Mouse (Mus musculus) mature B cell (primary cell): ENCODE measurements around the gene Cabin1.

ENCODE experiments used
- in situ Hi-C: fragments of 300-500 bp; cut with MboI; formaldehyde crosslinking; loops from 2 replicates; pipeline ENCODE4 v1.14.3; 2019

The Cabin1 gene

DNA sequence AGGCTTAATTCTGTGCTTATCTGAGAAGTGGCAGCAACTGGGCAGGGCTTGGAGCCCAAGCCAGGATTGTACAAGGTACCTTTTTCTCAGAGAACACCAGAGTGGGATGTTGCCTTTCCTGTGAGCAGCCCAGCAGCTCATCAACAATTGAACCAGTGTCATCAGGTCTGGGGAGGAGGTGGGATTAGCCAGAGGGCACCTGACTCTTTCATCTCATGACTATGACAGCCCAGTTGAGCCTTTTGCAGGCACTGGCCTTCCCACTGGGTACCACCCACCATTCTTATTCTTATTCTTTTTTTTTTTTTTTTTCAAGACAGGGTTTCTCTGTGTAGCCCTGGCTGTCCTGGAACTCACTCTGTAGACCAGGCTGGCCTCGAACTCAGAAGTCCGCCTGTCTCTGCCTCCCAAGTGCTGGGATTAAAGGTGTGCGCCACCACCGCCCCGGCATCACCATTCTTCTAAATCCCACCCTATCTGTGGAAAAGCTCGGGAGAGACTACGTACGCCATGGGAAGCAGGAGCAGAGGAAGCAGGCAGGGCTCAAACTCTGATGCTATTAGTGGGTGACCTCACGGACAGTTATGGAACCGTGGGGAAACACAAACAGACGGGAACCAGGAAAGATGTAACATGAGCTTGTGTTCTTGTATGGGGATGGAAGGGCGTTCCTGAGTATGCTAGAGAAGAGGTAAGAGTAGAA is 127.9 kb downstream of the Cabin1 start:
- in situ Hi-C loops: loop anchor here (5.0 kb wide), 1 partner anchor 49 kb away; the partner anchor contains the start of gene Ggt5

DNA sequence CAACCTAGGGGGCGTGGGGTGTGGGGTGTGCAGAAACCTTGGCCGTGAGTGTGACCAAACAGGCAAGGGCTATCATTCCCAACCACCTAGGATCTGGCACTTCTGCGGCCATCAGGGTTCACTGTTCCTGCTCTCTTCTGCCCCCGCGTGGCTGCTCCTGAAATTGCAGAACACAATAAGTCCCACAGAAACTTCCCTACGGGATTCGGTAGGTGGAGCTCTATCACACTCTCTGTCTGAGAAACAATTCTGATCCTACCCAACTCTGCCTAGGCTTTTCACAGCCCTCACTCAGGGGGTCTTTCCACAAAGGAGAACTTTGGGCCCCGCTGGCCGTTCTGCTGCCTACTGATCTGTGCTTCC is 128.5 kb downstream of the Cabin1 start:
- in situ Hi-C loops: loop anchor here (5.0 kb wide), 1 partner anchor 48 kb away; the partner anchor contains the start of gene Ggt5

DNA sequence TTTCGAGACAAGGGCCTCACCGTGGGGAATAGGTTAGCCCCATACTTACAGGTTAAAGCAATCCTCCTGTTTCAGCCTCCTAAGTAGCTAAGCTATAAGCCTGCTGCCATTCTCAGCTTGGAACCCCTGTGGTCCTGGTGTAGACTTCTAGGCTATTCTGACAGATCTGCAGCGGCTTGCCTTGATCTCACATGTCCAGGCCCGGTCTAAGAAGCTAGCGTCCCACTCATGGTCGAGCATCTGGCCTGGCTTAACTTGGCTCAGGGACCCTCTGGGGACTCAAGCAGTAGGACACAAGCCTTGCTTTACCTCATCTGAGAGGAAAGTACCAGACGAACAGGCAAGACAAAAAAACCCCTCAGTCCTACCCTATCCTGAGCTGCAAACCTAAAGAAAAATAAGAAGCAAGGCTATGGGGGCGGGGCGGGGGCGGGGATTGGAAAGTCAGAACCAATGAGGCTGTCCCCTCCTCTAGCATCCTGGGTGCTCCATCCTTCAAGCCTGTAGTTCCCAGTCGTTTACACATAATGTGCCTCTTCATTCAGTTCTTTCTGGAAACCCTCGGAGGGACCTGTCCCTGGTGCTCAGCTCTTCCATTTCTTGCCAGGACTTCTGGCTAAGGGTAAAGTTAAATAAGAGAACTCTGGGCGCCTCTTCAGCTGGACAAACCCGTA is 129.0 kb downstream of the Cabin1 start:
- in situ Hi-C loops: loop anchor here (5.0 kb wide), 1 partner anchor 48 kb away; the partner anchor contains the start of gene Ggt5

DNA sequence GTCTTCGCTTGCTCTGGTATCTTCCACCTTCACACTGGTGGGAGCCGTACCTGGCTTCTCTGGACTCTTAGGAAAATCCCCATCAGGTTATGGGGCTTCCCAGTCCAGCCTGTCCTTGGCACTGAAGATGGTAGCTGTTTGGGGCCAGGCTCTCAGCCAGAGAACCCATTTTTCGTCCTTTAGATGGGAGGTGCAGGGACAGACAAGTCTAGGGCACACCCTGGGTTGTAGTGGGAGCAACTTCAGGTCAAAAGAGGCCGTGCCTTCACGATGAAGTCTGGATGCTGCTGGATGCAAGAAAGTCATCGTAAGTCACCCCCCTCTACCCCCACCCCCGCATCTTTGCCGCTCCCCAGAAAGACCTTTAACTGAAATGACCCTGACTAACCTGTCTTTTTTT is 129.5 kb downstream of the Cabin1 start:
- in situ Hi-C loops: loop anchor here (5.0 kb wide), 1 partner anchor 47 kb away; the partner anchor contains the start of gene Ggt5

DNA sequence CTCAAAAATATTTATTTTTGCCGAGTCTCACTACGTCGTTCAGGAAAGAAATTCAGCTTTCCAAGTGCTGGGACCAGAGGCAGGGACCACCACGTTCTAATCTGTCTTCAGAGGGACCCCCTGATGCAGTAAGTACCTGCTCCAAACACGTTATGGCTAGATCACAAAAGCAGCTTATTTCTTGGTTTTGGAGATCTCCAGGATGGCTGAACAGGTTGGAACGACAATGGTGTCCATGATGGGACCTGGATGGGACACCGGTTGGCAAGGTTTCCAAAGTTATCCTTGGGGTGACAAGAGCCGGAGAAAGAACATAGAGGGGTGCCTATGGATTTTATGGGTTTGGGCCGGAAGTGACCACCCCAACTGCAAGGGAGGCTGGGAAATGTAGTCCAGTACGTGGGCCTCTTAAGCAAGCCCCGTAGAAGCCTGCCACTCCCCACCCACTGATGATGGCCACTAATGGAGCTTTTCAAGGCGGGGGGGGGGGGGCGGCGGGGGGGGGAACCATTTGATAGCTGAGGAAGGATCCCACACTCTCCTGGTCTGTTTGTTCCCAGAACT is 130.5 kb downstream of the Cabin1 start:
- in situ Hi-C loops: no loop called here

DNA sequence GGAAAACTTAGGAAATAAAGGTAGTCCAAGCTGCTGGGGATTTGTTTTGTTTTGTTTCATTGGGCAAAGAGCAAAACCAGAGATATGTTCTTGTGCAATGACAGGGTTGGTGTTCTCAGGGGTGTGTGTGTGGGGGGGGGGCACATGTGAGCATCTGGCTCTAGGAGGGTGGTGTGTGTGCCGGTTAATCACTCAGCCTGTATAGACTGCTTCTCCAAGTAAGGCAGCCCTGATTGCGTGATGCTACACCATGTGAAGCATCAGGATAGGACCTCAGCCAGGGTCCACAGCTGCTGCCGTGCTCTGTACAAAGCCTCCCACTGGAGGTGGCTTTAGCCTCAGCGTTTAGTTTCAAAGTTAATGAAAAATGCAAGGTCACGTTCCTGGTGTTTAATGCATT is 131.1 kb downstream of the Cabin1 start:
- in situ Hi-C loops: no loop called here

DNA sequence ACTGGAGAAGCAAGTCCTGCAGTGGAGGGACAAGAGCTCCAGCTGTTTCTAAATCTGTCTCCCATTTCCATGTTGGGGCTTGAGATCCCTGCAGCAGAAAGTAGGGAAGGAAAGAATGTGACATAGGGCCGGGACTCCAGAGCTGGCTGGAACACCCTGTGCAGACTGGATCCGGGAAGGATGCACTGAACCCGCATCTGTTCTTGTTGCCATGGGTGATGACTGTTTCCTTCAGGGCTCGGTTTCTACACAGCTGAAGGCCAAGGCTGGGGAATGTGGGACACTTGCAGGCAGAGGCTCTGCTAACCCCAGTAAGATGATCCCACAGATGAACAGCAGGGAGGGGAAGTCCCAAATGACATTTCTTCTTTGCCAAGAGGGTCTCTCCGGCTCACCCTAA is 131.5 kb downstream of the Cabin1 start:
- in situ Hi-C loops: no loop called here

DNA sequence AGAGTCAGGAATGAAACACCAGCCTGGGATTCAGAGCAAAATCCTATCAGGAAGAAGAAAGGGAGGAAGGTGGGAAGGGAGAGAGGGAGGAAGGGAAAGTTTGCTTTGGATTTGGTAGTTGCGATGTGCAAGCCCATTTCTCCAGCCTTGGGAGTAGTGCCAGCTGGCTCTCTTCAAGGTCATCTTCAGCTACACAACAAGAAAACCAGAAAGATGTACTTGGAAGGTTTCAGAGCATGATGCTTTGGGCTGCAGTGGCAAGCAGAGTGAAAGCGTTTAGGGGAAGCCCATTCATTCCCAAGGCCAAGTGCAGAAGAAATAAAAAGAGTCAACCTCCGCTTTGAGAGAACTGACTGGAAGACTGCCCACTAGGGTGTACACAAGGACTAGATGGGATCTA is 136.7 kb downstream of the Cabin1 start:
- in situ Hi-C loops: no loop called here

DNA sequence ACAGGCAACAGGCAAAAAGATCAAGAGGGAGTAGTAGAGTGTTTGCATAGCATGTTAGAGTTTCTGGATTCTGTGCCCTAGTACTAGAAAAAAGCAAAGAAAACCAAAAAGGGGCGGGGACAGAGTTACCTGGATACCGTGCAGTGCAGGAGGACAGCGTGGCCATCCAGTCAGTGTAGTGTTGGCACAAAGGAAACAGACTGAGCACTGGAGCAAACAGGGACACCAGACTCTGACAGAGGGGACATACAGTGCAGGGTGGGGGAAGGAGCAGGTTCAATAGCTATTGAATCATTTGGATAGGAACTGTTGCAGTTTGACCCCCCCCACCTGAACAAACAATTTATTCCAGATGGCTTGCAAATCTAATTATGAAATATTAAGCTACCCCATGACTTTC is 137.2 kb downstream of the Cabin1 start:
- in situ Hi-C loops: no loop called here

DNA sequence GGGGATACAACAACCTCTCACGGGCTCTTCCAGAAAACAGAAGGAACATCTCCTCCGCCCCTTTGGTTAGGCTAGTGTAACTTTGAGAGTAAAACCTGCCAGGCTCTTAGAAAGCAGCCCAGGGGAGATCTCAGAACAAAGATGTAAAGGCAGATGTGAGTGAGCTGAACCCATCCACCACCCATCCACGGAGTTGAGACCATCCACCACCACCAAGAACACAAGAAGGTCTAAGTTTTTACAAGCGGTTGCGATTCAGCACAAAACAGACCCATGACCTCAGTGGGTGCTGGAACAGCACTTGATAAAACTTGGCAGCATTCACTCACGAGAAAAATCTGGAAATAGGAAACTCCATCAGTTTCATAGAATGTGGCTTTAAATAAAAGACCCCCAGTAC is 138.2 kb downstream of the Cabin1 start:
- in situ Hi-C loops: no loop called here

DNA sequence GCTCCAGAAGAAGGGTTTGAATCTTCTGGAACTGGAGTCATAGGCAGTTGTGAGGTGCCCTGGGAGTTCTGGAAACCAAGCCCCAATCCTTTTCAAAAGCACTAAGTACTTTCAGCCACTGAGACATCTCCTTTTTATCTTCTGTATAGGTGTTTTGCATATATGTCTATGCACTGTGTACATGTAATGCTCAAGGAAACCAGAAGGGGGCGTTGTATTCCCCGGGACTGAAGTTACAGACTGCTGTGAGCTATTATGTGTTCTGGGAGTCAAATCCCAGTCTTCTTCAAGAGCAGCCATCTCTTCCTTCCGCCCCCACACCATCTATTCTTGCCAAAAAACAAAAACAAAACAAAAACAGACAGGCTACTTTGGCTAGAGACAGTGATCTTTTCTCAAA is 143.3 kb downstream of the Cabin1 start:
- in situ Hi-C loops: no loop called here

DNA sequence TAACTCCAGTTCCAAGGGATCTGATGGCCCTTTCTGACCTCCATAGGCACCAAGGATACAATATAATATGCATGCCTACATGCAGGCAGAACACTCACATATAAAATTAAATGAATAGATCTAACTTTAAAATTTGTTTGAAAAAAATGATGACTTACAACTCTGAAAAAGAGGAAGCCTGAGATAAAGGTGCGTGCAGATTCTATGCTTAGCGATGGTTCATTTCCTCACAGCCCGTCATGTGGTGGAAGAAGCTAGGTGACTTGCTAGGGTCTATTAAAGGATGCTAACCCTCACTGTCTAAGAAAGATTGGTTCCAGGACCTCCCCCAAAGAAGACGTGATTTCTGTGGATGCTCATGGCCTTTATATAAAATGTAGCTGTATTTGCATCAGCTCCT is 148.1 kb downstream of the Cabin1 start:
- in situ Hi-C loops: no loop called here

DNA sequence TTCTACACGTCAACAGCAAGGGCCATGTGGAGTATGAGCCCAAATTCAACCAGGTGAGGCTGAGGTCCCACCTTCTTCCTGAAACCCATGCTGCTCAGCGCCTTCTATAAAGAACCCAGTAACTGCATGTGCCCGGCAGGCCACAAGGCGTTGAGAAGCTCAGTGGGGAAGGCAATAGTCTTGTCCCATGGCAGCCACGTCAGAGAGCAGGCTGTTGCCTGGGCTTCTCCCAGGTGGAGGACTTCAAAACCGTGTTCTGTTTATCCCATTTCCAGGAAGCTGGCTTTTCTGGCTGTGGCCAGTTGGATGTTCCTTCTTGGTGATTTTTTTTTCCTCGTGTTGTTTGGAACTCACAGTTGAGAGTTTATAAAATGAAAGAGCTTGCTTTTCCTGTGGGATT is 153.7 kb downstream of the Cabin1 start:
- in situ Hi-C loops: no loop called here

DNA sequence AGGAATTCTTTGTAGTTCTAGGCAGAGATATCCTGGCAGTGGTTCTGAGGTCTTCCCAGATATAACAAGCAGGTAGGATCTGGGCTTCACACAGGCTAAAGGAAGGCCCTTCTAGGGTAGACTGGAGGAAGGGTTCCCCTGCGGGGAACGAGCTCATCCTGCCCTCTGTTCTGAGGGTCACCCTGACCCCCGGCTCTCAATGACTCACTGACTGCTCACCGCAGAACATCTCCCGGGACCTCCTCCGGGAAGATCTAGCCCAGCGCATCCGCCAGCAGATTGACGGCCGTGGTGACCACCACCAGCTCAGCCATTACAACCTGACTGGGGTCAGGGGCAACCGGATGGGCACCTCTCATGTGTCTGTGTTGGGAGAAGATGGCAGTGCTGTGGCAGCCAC is 155.2 kb downstream of the Cabin1 start:
- in situ Hi-C loops: no loop called here

DNA sequence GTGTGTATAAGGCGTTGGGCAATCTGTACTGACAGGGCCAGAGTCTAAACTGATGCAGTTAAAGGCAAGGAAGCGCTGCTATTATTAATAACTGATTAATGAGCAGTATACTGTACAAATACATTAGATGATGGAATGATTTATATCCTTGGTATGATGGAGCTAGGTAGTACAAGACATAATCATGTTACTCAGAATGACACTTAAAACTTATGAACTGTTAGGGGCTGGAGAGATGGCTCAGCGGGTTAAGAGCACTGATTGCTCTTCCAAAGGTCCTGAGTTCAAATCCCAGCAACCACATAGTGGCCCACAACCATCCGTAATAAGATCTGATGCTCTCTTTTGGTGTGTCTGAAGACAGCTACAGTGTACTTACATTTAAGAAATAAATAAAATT is 156.9 kb downstream of the Cabin1 start:
- in situ Hi-C loops: no loop called here

DNA sequence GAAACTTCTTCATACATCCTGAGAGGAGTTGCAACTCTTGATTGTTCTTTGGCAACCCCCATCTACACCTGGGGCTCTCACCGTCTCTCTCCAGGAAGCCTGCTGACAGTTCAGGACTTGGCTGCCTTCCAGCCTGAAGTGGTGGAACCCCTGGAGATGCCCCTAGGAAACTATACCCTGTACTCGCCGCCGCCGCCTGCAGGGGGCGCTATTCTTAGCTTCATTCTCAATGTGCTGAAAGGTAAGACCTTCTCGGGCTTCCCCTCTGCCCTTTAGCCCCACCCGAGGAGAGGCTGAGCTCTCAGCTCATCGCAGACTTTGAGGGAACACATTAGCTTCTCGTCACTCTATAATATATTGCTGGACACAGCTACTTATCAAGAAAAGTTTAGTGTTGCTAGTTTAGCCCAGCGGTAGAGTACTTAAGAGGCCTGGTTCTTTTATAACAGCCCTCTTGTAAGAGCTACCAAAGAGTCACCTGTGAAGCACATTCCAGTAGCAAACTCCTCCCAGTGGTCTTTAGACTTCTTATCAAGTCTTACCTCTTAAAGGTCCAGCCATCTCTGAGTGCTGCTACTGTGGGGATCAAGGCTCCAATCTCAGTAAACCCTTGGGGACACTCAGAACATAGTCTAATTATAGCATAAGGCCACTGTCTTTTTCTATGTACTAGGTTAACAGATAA is 158.8 kb downstream of the Cabin1 start:
- in situ Hi-C loops: no loop called here

DNA sequence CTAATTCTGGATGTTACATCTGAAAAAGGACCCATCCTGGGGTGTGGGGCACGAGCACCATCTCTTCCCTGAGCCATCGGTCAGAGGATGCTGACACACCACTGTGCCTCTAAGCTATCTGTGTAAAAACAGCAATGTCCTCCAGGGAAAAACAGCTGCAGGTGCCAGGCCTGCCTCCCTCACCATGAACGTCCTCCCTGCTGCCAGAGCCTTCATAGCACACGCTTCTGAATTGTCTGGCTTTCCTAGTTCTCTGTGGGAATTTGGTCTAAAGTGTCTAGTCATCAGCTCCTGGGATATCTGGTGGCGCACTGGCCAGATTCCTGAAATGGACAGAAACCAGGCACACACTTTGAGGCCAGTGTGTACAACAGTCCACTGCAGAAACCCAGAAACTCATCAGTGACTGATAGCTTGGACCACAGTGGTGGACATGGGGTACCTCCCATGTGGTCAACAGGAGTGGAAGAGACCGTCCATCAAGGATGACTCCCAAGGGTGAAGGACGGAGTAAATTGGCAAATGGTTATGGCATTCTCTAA is 163.9 kb downstream of the Cabin1 start:
- in situ Hi-C loops: no loop called here
